Mouse (Mus musculus) ES-E14 (cell line): Measurements from ENCODE around the gene Itprid2. TPM values are rescaled to one million over a fixed set of nuclear protein-coding genes. Genes with fewer than 3 reads are reported as not detected.

Experiments
- DNase-seq: peaks from one replicate; pipeline ENCODE4 v3.0.0-alpha.2; 2013; ENCODE audit warnings: low read depth, low spot score
- H3K27ac ChIP-seq: 2 replicates; pipeline ENCODE4 v1.5.1; 2012; ENCODE audit warnings: low read depth, mild to moderate bottlenecking, low read length, moderate library complexity, mixed read lengths; ENCODE audit not compliant: poor library complexity, insufficient read depth, severe bottlenecking
- H3K36me3 ChIP-seq: 2 replicates; pipeline ENCODE4 v1.6.1; 2012; ENCODE audit warnings: mild to moderate bottlenecking, low read length, moderate library complexity, mixed read lengths; ENCODE audit not compliant: control insufficient read depth, poor library complexity, insufficient read depth, severe bottlenecking
- H3K4me1 ChIP-seq, 2 experiments: fragments of 150-350 bp in 1 of 2; sonication (generic) in 1 of 2; 2 replicates each; pipeline ENCODE4 v1.6.1; 2012; ENCODE audit warnings: low read length in 2 of 2, mild to moderate bottlenecking in 1 of 2, mixed read lengths in 1 of 2; ENCODE audit not compliant: control insufficient read depth in 2 of 2, insufficient read depth in 2 of 2, poor library complexity in 1 of 2
- H3K4me3 ChIP-seq, 2 experiments: fragments of 150-350 bp in 1 of 2; sonication (generic) in 1 of 2; 2 replicates each; pipeline ENCODE4 v1.5.1; 2012; ENCODE audit warnings: low read length in 2 of 2, low read depth in 1 of 2, mild to moderate bottlenecking in 1 of 2, mixed read lengths in 1 of 2; ENCODE audit not compliant: insufficient read depth in 1 of 2, poor library complexity in 1 of 2, severe bottlenecking in 1 of 2
- H3K9ac ChIP-seq: 2 replicates; pipeline ENCODE4 v1.6.1; 2012; ENCODE audit warnings: low read depth, mild to moderate bottlenecking, low read length, mixed read lengths; ENCODE audit not compliant: poor library complexity, insufficient read depth, severe bottlenecking
- H3K9me3 ChIP-seq: fragments of 150-350 bp; sonication (generic); 2 replicates; pipeline ENCODE4 v1.6.1; 2012; ENCODE audit warnings: low read depth, mild to moderate bottlenecking, low read length; ENCODE audit not compliant: control insufficient read depth, insufficient read depth
- CHD2 ChIP-seq: IDR thresholded peaks from 2 replicates; pipeline ENCODE4 v1.6.1; 2014; ENCODE audit warnings: mild to moderate bottlenecking, low read depth, low read length, inconsistent platforms
- HCFC1 ChIP-seq: IDR thresholded peaks from 2 replicates; pipeline ENCODE4 v1.6.1; 2012; ENCODE audit warnings: low read length, inconsistent platforms, borderline replicate concordance; ENCODE audit not compliant: insufficient read depth
- MAFK ChIP-seq: IDR thresholded peaks from 2 replicates; pipeline ENCODE4 v1.6.1; 2014; ENCODE audit warnings: mild to moderate bottlenecking, low read depth, low read length, inconsistent platforms; ENCODE audit not compliant: insufficient read depth
- ZC3H11A ChIP-seq: IDR thresholded peaks from 2 replicates; pipeline ENCODE4 v1.6.1; 2012; ENCODE audit warnings: low read depth, mild to moderate bottlenecking, inconsistent platforms, low read length, borderline replicate concordance
- ZNF384 ChIP-seq: IDR thresholded peaks from 2 replicates; pipeline ENCODE4 v1.6.1; 2012; ENCODE audit warnings: low read depth, low read length, inconsistent platforms
- in situ Hi-C, 2 experiments: fragments of 600-800 bp; cut with MboI; formaldehyde crosslinking; loops; one replicate each; pipeline ENCODE4 v1.15.1; 2025; ENCODE audit warnings: low sequenced_read_pairs in 2 of 2, inconsistent platforms in 1 of 2; ENCODE audit not compliant: unreplicated experiment in 2 of 2
- total RNA-seq: library from RNA; depleted of rRNA; stranded (reverse); fragments of 300-350 nt; gene quantifications from 2 replicates; pipeline ENCODE4 v1.2.3, GENCODE M21; 2012

Gene Itprid2
- total RNA-seq, 1 experiment: 12.1 TPM

DNA sequence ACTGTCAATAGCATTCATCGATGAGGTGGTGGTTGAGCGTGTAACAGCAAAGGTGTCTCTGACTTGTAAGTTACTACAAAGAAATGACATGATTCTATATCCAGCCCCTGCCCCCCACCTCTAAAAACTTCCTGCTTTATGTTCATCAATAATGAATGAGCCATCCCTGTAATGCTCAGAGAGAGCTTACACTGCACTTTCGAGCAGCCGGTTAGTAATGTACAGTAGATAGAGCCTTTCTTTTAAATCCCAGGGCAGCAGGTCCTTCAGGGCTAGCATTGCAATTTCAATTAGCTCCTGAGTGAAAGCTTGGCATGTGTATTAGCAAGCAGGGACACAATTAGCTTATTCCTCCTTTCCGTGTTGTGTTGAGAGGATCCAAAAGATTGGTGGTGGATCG, 72.4 kb downstream of the Itprid2 start, which contains the start of gene Ppp1r1c:
TSS of gene Ppp1r1c (plus strand) at position 206 of the 400 bp plus-strand sequence.
- no peak for DNase-seq
- no peaks in the 10 kb centered on the region for H3K36me3 ChIP-seq

GRCm38 (mm10) chr2:79713662-79714091, 78.5 kb downstream of the Itprid2 start:
- H3K36me3 ChIP-seq: no peaks in the 10 kb centered on the region
- TF ChIP-seq MAFK: no peak
- TF ChIP-seq ZNF384: no peak
- TF ChIP-seq HCFC1: no peak
- TF ChIP-seq CHD2: no peak
- no peak for TF ChIP-seq ZC3H11A
- in situ Hi-C loops: no loop called here
- H3K27ac ChIP-seq: no peak overlapping the region
- H3K4me3 ChIP-seq: no peak overlapping the region
- H3K9ac ChIP-seq: no peak overlapping the region
- no peaks in the 10 kb centered on the region for H3K4me1 ChIP-seq
- no peaks in the 10 kb centered on the region for H3K9me3 ChIP-seq
- DNase-seq: no peak

More for the DNA sequence above, 72.4 kb downstream of the Itprid2 start, which contains the start of gene Ppp1r1c:
- Histone ChIP-seq H3K4me1 (no peaks in the 10 kb centered on the region), H3K4me3 (no peak within 1 kb of the TSS), H3K27ac (no peak within 1 kb of the TSS), H3K9ac (no peak within 1 kb of the TSS), H3K9me3 (no peaks in the 10 kb centered on the region)
- TF ChIP-seq MAFK: no peak
- TF ChIP-seq CHD2: no peak
- TF ChIP-seq HCFC1: no peak
- no peak for TF ChIP-seq ZC3H11A
- no peak for TF ChIP-seq ZNF384
- in situ Hi-C loops: no loop called here

GRCm38 (mm10) chr2:79714745-79715144, 79.6 kb downstream of the Itprid2 start:
- no peaks in the 10 kb centered on the region for H3K36me3 ChIP-seq
- H3K27ac ChIP-seq: no peak overlapping the region
- no peak overlapping the region for H3K9ac ChIP-seq
- H3K4me3 ChIP-seq: no peak overlapping the region
- H3K4me1 ChIP-seq: no peaks in the 10 kb centered on the region
- no peak for TF ChIP-seq MAFK
- no peak for TF ChIP-seq CHD2
- TF ChIP-seq HCFC1: no peak
- no peak for TF ChIP-seq ZC3H11A
- no peak for TF ChIP-seq ZNF384
- no peak for DNase-seq
- in situ Hi-C loops: no loop called here
- H3K9me3 ChIP-seq: no peaks in the 10 kb centered on the region

GRCm38 (mm10) chr2:79715925-79716324, 80.8 kb downstream of the Itprid2 start:
- in situ Hi-C loops: no loop called here
- Histone ChIP-seq H3K9ac (no peak overlapping the region), H3K9me3 (no peaks in the 10 kb centered on the region), H3K27ac (no peak overlapping the region), H3K4me3 (no peak overlapping the region), H3K4me1 (no peaks in the 10 kb centered on the region), H3K36me3 (no peaks in the 10 kb centered on the region)
- no peak for TF ChIP-seq MAFK
- no peak for TF ChIP-seq HCFC1
- no peak for TF ChIP-seq CHD2
- TF ChIP-seq ZNF384: no peak
- TF ChIP-seq ZC3H11A: no peak
- no peak for DNase-seq

DNA sequence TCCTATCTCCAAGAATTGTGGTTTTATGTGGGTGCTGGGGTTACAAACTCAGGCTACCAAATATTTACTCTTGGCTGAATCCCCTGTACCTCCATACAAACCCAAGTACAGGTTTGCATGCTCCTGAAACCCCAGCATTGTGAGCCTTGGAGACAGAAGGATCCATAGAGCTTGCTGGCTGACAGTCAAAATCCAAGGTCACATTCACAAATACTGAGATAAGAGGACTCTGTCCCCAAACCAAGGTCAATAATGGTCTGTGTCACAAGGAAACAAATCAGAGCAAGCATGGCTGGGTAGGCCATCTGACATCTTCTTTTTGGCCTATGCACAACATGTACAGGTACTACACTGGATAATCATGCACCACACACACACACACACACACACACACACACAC, 82.7 kb downstream of the Itprid2 start:
- Histone ChIP-seq H3K27ac (no peak overlapping the region), H3K4me3 (no peak overlapping the region), H3K4me1 (no peaks in the 10 kb centered on the region), H3K9ac (no peak overlapping the region), H3K36me3 (no peaks in the 10 kb centered on the region), H3K9me3 (no peaks in the 10 kb centered on the region)
- DNase-seq: no peak
- in situ Hi-C loops: no loop called here
- no peak for TF ChIP-seq HCFC1
- no peak for TF ChIP-seq ZNF384
